8 mouse cellular contexts compared by ENCODE assay signal in genomic region chr1:91428614-91429013, GRCm38 (mm10). TPM values are rescaled to one million over a fixed set of nuclear protein-coding genes. Genes with fewer than 3 reads are reported as not detected.
DNase-seq lines count a peak whose midpoint lies in the region; ATAC-seq and TF ChIP-seq lines count a peak whose summit lies in the region.

No protein-coding gene starts in this region.

- no peak overlapping the region for H3K27ac ChIP-seq in embryonic facial prominence, embryonic 14.5 days (replicated peaks; ENCODE audit: low read depth, low read length)
- no peak overlapping the region for H3K27ac ChIP-seq in heart, embryonic 15.5 days
- no peak overlapping the region for H3K27ac ChIP-seq in lung, embryonic 16.5 days (ENCODE audit: low read length)

- peak; percentile 86 for ATAC-seq in embryonic facial prominence, embryonic 14.5 days (ENCODE audit: low read depth)
- ATAC-seq in heart, embryonic 15.5 days (replicated peaks; ENCODE audit: insufficient number of reproducible peaks, insufficient read depth, low FRiP score, low read depth) = peak; percentile 61; the same call in 1 of the 2 replicates
- peak; percentile 76 for ATAC-seq in lung, embryonic 16.5 days (ENCODE audit: low read depth)

- H3K9me3 ChIP-seq in E14TG2a.4 (ENCODE audit: low read length) = peaks cover 1% of the 10 kb centered on the region; the same call in 1 of the 2 replicates
- no peaks in the 10 kb centered on the region for H3K9me3 ChIP-seq in embryonic facial prominence, embryonic 14.5 days (ENCODE audit: control insufficient read depth, low read length)
- no peaks in the 10 kb centered on the region for H3K9me3 ChIP-seq in heart, embryonic 15.5 days (replicated peaks)
- H3K9me3 ChIP-seq in lung, embryonic 16.5 days (ENCODE audit: control insufficient read depth, low read length) = no peaks in the 10 kb centered on the region

- H3K4me1 ChIP-seq in E14TG2a.4 (replicated peaks; ENCODE audit: low read depth, low read length) = peaks cover 3% of the 10 kb centered on the region
- no peaks in the 10 kb centered on the region for H3K4me1 ChIP-seq in embryonic facial prominence, embryonic 14.5 days (ENCODE audit: control insufficient read depth, insufficient read depth, low read length)
- H3K4me1 ChIP-seq in heart, embryonic 15.5 days (replicated peaks) = no peaks in the 10 kb centered on the region
- no peaks in the 10 kb centered on the region for H3K4me1 ChIP-seq in lung, embryonic 16.5 days (replicated peaks; ENCODE audit: control insufficient read depth, insufficient read depth, low read length)

- no peaks in the 10 kb centered on the region for H3K36me3 ChIP-seq in E14TG2a.4 (ENCODE audit: insufficient read depth, low read length)
- peaks cover 13% of the 10 kb centered on the region; the same call in 1 of the 2 replicates for H3K36me3 ChIP-seq in embryonic facial prominence, embryonic 14.5 days (ENCODE audit: control insufficient read depth, insufficient read depth, low read length)
- peaks cover 62% of the 10 kb centered on the region for H3K36me3 ChIP-seq in heart, embryonic 15.5 days
- H3K36me3 ChIP-seq in lung, embryonic 16.5 days (ENCODE audit: control insufficient read depth, insufficient read depth, low read length) = peaks cover 33% of the 10 kb centered on the region

- no peak overlapping the region for H3K4me2 ChIP-seq in embryonic facial prominence, embryonic 14.5 days (ENCODE audit: low read depth, low read length)
- no peak overlapping the region for H3K4me2 ChIP-seq in heart, embryonic 15.5 days
- H3K4me2 ChIP-seq in lung, embryonic 16.5 days (ENCODE audit: low read depth, low read length) = no peak overlapping the region

- WGBS in embryonic facial prominence, embryonic 14.5 days = 28% methylated on average over 4 of the region's 4 CpGs
- 34% methylated on average over 4 of the region's 4 CpGs for WGBS in heart, embryonic 15.5 days
- WGBS in lung, embryonic 16.5 days = 22% methylated on average over 4 of the region's 4 CpGs

- peaks cover 20% of the 10 kb centered on the region for H3K27me3 ChIP-seq in E14TG2a.4 (ENCODE audit: insufficient read depth, low read length)
- H3K27me3 ChIP-seq in embryonic facial prominence, embryonic 14.5 days (replicated peaks; ENCODE audit: control insufficient read depth, insufficient read depth, low read length) = no peaks in the 10 kb centered on the region
- no peaks in the 10 kb centered on the region for H3K27me3 ChIP-seq in heart, embryonic 15.5 days
- no peaks in the 10 kb centered on the region for H3K27me3 ChIP-seq in lung, embryonic 16.5 days (ENCODE audit: control insufficient read depth, insufficient read depth, low read depth, low read length)

- H3K4me3 ChIP-seq in E14TG2a.4 (replicated peaks; ENCODE audit: low read length) = no peak overlapping the region
- H3K4me3 ChIP-seq in embryonic facial prominence, embryonic 14.5 days (ENCODE audit: low read depth, low read length) = no peak overlapping the region
- no peak overlapping the region for H3K4me3 ChIP-seq in heart, embryonic 15.5 days
- no peak overlapping the region for H3K4me3 ChIP-seq in lung, embryonic 16.5 days (ENCODE audit: low read length)

- DNase-seq in adrenal gland, postnatal 4 days (ENCODE audit: low spot score in 2 of 2) = peak; percentile 69 to 84
- DNase-seq in embryonic facial prominence, embryonic 14.5 days (ENCODE audit: low spot score) = peak; percentile 91
- peak; percentile 90 for DNase-seq in kidney, postnatal 14 days
- peak; percentile 89 for DNase-seq in right cerebral cortex, postnatal 14 days
- DNase-seq in urinary bladder, postnatal 25 days (ENCODE audit: low spot score) = peak; percentile 85

- TF ChIP-seq CTCF in E14TG2a.4 (conservative IDR thresholded peaks at IDR 0.05; ENCODE audit: low read length) = peak; percentile 62

- H3K9ac ChIP-seq in embryonic facial prominence, embryonic 14.5 days (ENCODE audit: low read depth, low read length) = no peak overlapping the region
- no peak overlapping the region for H3K9ac ChIP-seq in heart, embryonic 15.5 days
- no peak overlapping the region for H3K9ac ChIP-seq in lung, embryonic 16.5 days (ENCODE audit: low read length)

RNA-seq across cellular contexts. Expression of gene Hes6, which starts 14.8 kb away (rescaled TPM):
- 10 to 100 TPM; 56.0 to 71.0 TPM for total RNA-seq in adrenal gland, postnatal 4 days (2021)
- polyA plus RNA-seq in embryonic facial prominence, embryonic 14.5 days (2014; fragmentation: Nextera tagmentation; extraction: Ambion mirVana) = 106 and 114 TPM in 2 replicates
- polyA plus RNA-seq in heart, embryonic 15.5 days (2015; fragmentation: Nextera tagmentation; extraction: Ambion mirVana) = 72.4 and 128 TPM in 2 replicates
- polyA plus RNA-seq in lung, embryonic 16.5 days (2015; fragmentation: Nextera tagmentation; extraction: Ambion mirVana) = 73.2 and 77.2 TPM in 2 replicates

RNA-seq across cellular contexts. Expression of gene Ilkap, which starts 30.0 kb away (rescaled TPM):
- total RNA-seq in adrenal gland, postnatal 4 days (2021) = 100 to 1,000 TPM; 104 TPM
- polyA plus RNA-seq in embryonic facial prominence, embryonic 14.5 days (2014; fragmentation: Nextera tagmentation; extraction: Ambion mirVana) = 138 and 146 TPM in 2 replicates
- 96.7 and 110 TPM in 2 replicates for polyA plus RNA-seq in heart, embryonic 15.5 days (2015; fragmentation: Nextera tagmentation; extraction: Ambion mirVana)
- polyA plus RNA-seq in lung, embryonic 16.5 days (2015; fragmentation: Nextera tagmentation; extraction: Ambion mirVana) = 133 and 139 TPM in 2 replicates

RNA-seq across cellular contexts. Expression of gene Per2, which starts 30.5 kb away (rescaled TPM):
- 10 to 100 TPM; 23.6 to 27.1 TPM for total RNA-seq in adrenal gland, postnatal 4 days (2021)
- polyA plus RNA-seq in embryonic facial prominence, embryonic 14.5 days (2014; fragmentation: Nextera tagmentation; extraction: Ambion mirVana) = 3.9 and 4.7 TPM in 2 replicates
- 4.5 and 5.0 TPM in 2 replicates for polyA plus RNA-seq in heart, embryonic 15.5 days (2015; fragmentation: Nextera tagmentation; extraction: Ambion mirVana)
- polyA plus RNA-seq in lung, embryonic 16.5 days (2015; fragmentation: Nextera tagmentation; extraction: Ambion mirVana) = 10.7 and 12.2 TPM in 2 replicates
